Mouse (Mus musculus) adrenal gland, postnatal 4 days (tissue): Measurements from ENCODE around the gene St3gal2. TPM values are rescaled to one million over a fixed set of nuclear protein-coding genes. Genes with fewer than 3 reads are reported as not detected.
"Not testable (repeated sequence)": the region's sequence is repeated elsewhere in the genome, so short reads cannot be mapped to it uniquely, and the experiment has no call there.

Experiments
- DNase-seq, 2 experiments: peaks; one replicate each; pipeline ENCODE4 v3.0.0; 2021 to 2022; ENCODE audit warnings: low spot score in 2 of 2, mixed read lengths in 2 of 2
- total RNA-seq, 2 experiments: library from RNA; stranded (reverse); gene quantifications; 2 replicates each; pipeline ENCODE4 v1.2.3; 2021

The St3gal2 gene
- total RNA-seq, 2 experiments from 2014 or later: 26.8 to 30.5 TPM

DNA sequence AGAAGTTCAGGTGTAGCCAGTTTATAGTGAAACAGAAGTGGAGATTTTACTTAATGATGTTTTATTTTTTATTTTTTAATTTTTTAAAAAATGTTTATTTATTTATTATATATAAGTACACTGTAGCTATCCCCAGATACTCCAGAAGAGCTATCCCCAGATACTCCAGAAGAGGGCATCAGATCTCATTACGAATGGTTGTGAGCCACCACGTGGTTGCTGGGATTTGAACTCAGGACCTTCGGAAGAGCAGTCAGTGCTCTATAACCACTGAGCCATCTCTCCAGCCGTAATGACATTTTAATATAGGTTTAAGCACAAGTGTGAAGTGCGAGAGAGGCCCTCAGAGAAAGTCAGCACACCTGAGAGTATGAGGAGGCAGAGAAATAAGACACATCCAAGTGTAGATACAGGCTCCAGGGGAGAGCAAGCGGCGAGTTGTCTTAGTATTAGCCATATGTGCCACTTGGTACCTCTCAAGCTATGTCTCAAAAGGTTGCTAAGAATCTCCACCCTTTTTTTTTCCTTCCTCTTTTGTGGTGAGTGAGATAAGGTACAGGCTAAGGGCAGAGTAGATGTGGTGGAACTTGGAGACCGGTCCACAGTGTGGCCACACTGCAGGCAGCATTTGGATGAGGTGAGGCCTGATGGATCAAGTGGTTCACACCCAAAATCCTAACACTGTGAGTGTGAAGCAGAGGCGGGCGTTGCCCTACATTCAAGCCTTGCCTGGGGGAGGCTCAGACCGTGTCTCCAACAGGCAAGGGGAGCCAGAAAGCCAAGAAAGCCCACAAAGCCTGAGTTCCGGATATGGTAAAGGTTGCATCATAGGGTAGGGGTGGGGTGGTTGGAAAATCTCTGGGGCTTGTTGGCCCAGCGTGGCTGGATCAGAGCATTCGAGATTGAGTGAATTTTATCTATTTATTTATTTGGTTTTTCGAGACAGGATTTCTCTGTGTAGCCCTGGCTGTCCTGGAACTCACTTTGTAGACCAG, 7.8 kb upstream of the St3gal2 start:
- no peak for DNase-seq

DNA sequence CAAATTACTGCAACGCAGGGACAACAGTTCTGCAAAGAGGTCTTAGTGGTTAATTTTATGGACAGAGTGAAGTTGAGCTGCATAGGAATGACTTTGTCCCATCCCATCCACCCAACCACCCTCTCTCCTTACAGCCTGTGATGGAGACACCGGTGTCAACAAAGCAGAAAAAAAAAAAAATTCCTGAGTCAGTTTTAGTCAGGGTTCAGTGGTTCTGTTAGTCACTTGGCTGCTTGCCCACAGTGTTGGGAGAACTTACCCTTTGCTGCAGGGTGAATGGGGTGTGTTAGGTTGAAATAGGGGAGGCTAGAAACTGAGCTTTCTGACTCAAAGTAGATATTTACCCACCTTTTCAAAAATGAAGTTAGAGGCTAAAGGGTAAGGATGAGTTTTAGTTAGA, 2.3 kb upstream of the St3gal2 start:
- DNase-seq: peak in 1 of 2 experiments; percentile 22

DNA sequence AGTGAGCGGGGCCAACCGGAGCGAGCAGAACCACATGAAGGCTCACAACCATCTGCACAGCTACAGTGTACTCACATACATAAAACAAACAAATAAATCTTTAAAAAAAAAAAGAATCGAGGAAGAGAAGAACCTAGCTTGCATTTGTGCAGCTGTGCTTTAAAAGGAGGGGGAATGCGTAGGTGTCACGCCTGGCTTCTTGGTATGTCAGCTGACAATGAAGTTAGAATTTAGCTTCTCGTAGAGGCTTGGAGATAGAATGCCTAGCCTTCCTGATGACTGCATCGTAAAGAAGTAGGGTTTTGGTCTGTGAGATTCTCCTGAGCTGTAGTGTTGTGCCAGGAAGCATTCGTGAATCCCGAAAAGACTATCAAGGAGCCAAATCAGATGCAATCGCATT, 1.7 kb upstream of the St3gal2 start:
- no peak for DNase-seq

DNA sequence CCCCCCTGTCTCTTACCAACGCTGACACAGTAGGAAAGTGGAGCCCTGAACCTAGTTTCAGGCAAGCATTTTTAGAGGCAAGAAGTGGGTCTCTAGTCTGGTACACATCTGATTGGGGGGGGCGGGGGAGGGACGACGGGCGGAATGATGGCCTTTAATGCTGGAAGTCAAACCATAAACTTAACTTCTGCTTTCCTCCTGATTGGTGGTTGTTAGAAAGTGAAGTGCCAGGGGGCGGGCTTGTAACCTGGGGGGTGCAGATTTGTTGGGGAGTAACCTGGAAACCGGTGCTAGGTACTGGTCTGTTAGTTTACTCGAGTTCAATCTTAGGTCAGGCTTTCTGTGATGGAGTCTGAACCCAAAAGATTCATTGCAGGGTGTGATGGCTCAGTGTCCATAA, 1.3 kb upstream of the St3gal2 start:
- no peak for DNase-seq

DNA sequence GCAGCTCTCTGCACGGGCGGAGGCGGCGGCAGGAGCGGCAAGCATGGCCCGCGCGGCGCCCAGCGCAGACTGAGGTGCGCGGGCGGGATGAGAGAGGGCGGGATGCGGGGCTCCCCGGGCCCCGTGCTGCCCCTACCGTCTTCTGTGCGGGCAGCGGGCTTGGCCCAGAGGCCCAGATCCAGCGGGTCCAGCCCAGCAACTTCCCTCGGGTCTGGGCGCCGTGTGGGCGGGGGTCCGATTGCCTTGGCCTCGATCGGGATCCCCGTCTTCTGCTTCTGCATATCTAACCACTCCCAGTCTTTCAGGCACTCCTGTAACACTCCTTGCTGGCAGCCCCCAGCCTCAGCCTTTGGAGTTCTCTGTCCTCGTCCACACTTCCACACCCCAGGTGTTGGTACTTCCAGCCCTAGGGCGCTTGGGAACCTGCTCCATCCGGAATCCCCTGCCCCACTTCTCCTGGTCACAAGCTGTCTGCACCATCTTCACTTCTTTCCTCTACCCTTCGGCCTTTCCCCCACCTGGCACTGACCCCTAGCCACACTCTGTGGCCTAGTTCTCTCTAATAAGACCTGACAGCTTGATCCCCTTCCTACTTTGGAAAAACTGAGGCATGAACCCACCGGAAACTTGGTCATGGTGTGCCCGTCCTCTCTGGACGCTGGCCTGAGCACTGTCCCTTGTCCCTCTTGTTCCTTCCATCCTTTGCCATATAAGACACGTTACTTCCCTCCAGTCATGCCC, 480 bp downstream of the St3gal2 start:
- no peak for DNase-seq

DNA sequence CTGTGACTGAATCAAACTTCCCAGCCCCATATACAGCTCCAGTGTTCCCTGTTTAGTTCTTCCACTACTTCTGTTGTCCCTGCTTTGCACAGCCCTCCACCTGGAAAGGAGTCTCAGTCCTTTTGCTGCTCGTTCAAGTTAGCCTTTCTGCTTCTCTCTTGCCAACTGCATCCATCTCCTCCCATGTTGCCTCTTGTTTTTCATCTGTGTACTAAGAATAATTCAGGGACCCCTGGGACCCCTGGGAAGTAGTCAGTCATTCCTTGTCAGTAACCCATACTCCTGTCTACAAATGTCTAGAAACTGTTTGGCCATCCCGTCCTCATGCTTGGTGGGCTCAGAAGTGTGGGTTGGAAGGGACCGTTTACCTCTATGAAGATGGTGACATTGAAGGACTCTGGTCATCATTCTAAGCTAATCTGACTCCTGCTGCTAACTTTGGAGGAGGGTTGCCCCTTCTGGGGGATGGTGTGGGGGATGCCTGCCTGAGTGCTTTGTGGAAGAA, 1.1 kb downstream of the St3gal2 start:
- DNase-seq: no peak

DNA sequence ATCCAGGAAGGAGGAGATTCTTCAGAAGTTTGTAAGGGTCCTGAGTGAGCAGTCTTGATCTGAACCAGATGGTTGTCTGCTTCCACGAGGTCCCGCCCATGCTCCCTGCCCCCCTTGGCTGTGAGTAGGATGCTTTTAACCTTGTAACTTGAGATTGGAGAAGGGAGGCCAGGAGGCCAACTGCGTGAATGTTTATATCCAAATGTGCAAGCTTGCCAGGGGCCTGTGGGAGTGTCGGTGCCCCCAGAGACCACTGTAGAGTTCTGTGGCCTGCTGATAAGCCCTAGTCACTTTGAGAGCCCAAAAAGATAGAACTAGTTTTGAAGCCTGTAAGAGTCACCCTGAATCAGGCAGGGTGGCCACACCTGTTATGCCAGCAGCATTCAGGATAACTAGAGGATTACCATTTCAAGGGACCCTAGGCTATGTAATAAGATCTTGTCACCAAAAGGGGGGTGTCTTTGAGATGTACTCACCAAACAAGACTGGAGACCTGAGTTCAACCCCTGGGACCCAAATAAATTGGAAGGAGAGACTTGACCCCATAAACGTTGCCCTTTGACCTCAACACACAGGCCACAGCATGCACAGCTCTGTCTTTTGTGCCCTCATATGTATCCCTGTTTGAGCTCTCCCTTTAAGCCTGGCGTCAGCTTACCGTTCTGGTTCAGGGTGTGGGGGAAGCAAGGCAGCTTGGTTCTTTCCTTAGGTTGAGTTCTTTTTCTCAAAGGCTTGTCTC, 1.9 kb downstream of the St3gal2 start:
- DNase-seq: peak in 1 of 2 experiments; percentile 24

DNA sequence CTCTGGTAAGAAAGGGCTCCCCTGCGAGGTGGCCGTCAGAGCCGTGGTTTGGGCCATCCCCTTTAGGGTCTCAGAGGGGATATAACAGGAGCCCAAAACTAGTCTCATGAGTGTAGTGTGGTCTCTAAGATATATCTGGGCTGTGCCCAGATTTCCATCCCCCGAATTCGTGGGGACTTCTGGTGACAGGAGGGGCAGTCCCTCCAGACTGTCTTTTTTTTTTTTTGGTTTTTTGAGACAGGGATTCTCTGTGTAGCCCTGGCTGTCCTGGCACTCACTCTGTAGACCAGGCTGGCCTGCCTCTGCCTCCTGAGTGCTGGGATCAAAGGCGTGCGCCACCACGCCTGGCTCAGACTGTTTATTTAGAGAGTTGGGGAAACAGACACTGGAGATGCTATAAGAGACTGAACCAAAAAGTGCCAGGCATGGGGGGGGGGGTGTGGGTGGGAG, 6.0 kb downstream of the St3gal2 start:
- DNase-seq: no peak

DNA sequence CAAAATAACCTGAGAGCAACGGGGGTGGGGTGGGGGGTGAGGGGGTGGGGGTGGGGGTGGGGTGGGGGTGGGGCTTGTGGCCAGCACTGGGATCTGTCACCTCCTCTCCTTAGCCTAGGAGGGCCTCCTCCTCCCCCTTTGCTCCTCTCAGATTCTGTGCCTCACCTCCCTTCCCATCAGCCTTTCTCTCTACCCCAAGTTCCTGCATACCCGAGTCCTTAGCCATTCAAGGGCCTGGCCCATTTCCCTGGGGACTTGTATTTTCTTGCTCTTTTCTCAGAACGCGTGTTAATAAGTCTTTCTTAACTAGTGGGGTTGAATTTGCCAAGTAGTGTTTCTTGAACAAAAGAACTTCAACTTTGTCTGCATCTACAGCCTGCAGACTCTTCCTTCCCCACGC, 7.0 kb downstream of the St3gal2 start:
- DNase-seq: no peak

DNA sequence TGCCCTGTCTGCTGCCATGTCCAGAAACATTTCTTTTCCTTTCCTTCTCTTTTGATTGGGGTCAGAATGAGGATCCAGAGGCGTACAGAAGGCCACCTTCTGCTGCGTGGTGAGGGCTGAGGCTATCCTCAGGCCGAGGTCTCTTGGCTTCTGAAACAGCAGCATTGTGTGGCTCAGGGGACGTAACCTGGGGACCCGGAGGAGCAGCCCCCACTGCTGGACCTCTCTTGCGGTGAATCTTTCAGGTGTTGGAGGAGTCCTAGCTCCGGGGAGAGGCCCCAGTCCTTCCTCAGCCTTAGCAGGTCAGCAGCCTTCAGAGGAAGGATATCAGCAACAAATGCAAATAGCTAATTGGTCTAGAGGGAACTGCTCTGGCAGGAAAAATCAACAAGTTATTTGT, 8.7 kb downstream of the St3gal2 start:
- DNase-seq: no peak

DNA sequence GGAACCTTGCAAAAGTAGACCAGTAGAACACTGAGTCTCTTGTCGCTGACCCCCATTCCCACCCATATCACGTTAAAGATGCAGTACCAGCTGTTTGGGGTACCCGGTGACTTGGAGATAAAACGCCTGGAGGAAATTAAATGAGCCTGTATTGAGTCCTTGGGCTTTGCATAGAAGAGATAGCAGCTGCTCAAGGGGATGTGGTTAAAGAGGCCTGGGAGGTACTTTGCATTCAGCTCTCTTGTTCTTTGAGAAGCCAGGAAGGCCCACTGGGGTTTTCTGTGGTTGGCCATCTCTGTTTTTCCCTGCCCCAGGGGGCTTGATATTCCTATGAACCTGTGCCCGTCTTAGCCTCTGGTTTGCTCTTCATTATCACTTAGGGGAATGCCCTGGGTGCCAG, 9.3 kb downstream of the St3gal2 start:
- no peak for DNase-seq

DNA sequence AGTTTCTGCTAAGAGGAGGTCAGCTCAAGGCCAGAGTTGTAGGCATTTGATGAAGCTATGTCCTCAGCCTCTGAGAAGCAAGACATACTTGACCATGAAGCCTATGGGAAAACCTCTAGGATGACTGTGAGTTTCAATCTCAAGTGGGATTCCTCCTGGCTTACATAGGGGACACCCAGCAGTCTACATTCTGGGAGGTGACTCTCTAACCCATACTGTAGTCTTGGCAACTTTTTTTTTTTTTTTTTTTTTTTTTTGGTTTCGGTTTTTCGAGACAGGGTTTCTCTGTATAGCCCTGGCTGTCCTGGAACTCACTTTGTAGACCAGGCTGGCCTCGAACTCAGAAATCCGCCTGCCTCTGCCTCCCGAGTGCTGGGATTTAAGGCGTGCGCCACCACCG, 9.9 kb downstream of the St3gal2 start:
- DNase-seq: not testable (repeated sequence)

DNA sequence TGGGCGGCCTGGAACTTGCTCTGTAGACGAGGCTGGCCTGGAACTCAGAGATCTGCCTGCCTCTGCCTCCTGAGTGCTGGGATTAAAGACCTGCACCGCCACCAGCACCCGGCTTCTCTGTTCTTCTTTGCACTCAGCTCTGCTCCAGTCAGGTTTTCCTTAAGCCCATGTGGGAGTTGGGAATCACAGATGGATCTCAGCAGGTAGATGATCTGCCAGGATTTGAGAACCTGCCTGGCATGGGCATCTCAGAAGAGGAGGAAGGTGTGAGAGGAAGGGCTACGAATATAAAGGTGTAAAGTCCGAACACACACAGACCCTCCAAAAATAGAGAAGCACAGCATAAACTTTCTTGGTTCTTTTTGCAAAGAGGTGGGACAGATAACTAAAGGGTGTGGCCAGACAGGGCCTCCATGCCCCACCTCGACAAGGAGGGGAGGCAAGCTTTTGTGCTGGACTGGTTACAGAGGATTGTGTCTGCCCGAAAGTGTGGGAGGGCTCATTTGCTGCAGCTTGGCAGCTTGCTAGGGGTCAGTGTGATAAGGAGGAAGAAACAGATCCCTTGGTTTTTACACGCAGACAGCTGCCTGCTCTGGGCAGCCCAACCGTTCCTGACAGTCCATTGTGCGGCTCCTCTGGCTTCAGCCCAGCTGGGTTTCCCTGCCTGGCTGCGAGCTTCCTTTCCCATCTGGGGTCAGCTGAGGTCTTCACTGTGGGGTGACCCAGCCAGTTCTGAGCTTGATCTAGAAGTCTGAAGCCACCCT, 11.6 kb downstream of the St3gal2 start:
- peak in 1 of 2 experiments; percentile 16 for DNase-seq

DNA sequence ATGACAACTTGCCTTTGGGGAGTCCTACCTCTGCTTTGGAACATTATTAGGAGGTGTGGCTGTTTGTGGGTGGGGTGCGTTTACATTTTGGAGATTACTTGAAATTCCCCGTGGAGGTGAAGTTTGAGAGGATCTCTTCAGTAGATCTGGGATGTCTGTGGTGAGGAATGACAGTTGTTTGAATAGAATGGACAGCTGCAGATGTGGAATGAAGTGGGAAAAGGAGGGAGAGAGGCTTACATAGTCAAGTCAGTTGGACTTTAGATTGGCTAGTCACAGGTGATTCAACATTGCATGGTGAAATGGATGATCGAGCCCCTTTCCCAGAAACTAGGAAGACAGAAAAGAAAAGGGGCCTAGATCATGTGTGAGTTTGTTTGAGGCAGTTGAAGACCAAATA, 12.7 kb downstream of the St3gal2 start:
- DNase-seq: no peak

DNA sequence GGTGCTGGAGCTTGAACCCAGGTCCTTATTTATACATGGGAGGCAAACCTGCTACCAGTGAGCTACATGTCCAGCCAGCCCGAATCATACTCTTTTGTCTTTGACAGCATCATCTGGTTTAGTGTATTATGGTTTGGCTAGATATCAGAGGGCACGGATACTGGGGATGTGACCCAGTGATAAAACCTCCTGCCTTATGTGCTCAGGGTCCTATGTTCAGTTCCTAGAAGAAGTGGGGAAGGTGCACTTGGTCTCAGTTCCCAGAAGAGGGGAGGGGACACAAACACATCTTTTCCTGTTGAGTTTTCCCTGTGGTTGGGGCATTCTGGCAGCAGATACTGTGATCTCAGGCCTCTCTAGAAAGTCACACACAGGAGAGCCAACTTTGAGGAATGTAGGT, 13.6 kb downstream of the St3gal2 start:
- no peak for DNase-seq

DNA sequence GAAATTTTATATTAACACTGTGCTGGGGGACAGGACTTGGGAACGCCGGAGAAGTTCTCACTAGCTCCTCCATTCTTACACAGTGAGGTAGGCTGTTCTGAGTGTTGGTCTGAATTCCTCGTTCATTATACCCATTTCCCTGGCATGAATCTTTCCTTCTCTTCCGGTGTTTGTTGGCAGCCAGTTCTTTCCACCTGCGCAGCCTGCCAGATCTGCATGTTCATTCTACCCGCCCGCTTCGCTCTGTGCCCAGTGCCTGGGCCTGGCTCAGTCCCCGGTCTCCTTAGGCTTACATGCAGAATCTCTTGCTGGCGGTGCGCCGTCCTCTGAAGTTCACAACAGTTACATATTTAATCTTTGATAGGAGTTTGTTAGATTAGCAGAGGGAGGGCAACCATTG, 16.5 kb downstream of the St3gal2 start:
- no peak for DNase-seq

DNA sequence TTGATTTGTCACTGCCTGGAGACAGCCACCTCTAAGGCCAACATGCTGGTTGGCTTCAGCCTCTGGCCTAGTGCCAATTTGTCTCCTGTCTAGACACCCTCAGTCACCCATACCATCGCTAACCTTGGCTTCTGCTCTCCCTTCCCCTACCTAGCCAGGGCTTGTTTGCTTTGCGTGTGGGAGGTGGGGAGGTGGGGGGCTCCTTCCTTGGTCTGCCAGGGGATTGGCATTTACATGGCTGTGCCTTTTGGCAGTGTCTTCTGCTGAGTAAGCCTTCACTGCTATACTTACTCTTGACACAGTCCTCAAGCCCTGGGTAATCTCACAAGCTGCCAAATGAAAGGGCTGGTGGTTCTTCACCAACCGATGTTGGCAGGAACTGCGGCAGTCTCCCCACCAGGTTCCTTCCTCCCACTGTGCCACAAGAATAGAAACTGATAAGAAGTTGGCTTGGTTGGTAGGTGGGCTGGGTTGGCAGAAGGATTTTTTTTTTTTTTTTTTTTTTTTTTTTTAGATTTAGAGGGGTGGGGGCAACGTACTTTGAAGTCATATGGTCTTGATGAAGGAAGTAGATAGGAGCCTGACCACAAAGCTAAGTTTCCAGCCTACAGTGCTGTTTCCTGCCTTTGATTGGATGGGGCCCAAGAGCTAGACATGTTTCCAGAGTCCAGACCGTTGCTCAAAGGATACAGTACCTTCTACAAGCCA, 19.3 kb downstream of the St3gal2 start:
- peak in 1 of 2 experiments; percentile 31 for DNase-seq

DNA sequence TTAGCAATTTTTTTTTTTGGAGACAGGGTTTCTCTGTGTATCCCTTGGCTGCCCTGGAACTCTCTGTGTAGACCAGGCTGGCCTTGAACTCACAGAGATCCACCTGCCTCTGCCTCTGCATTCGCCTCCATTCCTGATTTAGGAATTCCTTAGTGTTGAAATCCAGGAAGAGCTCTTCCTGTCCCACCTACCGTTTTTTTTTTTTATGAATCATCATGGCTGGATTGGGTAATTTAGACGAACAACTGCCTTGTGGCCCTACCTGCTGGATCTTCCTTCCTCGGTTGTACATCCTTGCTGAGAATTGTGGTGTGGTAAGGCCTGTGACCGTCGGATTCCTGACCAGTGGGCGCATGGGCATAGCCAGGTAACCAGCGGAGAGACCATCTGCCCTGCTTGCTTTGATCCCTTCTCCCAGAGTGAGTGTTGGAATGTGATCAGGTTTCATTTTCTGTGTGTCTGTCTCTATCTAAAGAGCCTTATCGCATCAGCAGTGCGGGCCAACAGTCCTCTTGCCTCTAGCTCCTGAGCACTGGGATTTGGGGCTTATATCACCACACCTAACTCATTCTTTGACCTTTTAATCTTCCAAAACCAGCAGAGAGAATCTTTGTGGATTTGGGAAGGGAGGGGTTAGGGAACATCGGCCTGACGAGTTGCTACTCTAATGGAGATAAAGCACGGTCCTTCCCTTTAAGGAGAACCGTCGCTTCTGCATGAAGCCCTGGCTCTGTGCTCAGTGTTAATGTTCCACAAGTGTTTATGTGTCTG, 21.1 kb downstream of the St3gal2 start:
- DNase-seq: no peak

DNA sequence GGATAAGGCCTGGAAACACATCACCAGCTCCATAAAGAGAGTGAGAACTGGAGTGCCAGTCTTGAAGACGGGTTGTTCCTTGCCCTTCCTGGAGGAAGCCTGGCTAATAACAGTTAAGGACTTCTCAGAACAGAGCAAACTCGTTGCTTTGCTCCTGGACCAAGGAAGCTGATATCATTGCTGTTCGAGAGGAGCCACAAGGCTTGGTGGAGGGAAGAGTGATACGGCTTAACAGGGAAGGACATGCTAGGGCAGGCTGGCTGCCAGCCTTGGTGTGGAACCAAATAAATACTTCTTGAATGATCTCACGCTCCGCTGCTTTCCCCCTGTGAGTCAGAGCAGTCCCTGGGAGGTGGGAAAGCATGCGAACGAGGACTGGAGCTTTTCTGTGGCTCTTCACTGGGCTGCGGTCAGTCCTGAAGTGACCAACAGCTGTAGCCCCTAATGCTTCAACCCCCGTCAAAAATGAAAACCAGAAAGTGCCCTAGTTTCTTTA, 21.8 kb downstream of the St3gal2 start:
- DNase-seq: peak in 1 of 2 experiments; percentile 25
